Mouse (Mus musculus) ovary, adult 18-20 months (tissue): ENCODE data around the gene Fhad1.

Experiments
- DNase-seq: peaks from one replicate; pipeline ENCODE4 v3.0.0; 2022; ENCODE audit warnings: low spot score, mixed read lengths

The Fhad1 gene

DNA sequence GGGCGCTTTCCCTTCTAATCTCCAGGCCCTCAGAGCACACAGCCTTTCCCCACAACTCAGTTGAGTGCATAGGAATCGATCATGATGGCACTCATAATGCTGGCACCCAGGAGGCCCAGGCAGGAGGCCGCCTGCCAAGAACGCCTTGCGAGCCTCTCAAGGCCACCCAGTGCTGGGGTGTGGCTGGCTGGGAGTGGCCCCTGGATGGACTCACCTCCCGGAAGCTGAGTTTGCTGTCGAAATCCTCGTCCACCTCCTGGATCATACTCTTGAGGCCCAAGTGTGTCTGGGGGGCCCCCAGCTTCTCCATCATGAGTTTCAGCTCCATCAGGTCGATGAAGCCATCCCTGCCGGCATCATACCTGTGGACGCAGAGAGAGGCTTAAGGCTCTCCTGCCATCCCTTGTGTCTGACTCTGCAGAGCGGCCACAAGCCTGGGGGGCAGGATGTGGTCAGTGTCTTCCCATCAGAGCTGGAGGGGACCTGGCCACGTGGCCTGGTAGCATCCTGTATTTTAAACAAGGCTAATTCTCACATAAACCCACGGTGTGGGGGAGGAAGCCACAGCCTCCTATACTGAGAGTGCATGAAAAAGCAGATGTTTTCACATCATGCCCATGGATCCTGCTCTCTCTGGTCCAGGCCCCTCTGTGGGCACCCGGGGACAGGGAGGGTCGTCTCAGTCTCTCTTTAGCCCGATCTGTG, 153.1 kb downstream of the Fhad1 start:
- no peak for DNase-seq

- DNase-seq, result no peak
Measured at GRCm38 (mm10) chr4:141860246-141860841, 154.5 kb downstream of the Fhad1 start.

DNA sequence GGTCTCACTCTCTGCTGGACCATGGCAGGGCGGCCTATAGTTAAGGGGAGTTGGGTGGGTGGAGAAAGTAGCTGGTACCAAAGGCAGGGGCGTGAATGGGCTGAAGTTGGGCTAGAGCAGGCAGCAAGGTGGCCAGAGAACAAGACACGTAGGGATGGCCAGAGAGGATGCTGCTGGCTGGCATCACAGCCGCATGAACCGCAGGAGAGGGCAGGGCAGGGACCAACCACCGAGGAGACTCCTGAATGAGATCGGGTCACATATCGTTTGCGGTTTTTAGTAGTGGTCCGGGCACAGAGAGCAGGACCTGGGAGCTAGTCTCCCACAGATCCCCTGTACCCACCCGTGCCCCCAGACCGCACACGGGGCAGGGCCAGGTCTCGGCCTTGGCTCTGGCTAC, 155.5 kb downstream of the Fhad1 start:
- no peak for DNase-seq

DNA sequence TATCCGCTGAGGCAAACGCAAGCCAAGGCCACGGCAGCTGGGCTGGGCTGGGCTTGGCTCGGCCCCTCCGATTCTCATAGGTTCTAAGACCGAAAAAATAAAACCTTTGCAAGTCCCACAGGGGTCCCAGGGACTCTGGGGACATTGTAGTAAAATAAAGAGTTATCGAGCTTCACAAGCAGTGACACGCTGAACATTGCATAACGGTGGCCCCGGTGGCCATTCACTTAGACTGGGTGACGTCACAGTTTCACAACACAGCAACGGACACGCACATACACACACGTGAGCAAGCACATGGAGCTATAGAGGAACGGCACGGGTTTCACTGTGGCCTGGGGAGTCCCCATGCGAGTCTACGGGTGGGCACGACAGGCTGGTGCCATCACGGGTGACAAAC, 156.4 kb downstream of the Fhad1 start:
- DNase-seq, result no peak

GRCm38 (mm10) chr4:141857422-141857930, 157.4 kb downstream of the Fhad1 start:
- DNase-seq, result no peak

DNA sequence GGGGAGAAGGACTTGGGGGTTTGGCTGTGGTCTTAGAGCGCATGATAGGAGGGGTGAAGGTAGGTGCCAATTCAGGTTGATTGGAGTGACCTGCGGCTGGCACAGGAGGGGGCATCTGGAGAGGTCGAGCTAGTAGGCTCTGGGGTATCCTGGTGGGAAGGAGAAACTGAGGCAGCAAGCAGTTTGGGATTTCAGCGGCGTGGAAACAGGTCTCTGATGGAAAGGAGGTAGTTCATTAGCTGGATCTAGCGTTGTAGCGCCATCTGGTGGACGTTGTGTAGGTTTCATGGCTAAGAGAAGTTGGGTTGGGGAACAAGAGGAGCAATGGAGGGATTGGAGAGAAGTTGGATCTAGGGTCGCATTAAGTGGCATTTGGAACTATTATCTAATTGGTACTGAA, 161.4 kb downstream of the Fhad1 start:
- no peak for DNase-seq

DNA sequence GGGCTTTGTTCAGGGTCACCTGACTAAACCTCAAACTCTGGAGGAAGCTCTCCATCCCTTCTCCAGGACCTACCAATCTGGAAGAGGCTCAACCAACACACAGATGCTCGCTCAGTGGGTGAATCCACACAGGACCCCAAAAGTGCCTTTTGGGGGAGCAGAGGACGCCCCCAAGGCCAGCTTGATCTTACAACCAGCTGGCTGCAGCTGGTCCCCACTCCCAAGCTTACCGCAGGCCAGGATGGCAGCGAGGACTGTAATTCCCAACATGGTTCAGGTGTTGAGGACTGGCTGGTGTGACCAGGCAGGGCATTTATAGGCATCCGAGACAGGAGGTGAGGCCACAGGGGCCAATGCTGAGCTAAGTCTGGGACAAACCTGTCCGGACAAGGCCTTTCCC, 168.9 kb downstream of the Fhad1 start, which contains the start of gene Ctrc:
Gene Ctrc (minus strand): TSS at position 361 of the 400 bp plus-strand sequence.
- no peak for DNase-seq
